Mouse (Mus musculus) kidney, embryonic 14.5 days (tissue): Measurements from ENCODE around the gene Klhl29. TPM values are rescaled to one million over a fixed set of nuclear protein-coding genes. Genes with fewer than 3 reads are reported as not detected.
A peak's percentile ranks its signal among the peaks of the same experiment; 100 is the strongest.

ENCODE experiments used
- ATAC-seq: fragments of 200-750 bp; cut with Nextera tagmentation; 2 replicates; pipeline ENCODE4 v1.8.0; 2017; ENCODE audit warnings: moderate number of reproducible peaks, mild to moderate bottlenecking, moderate TSS enrichment, moderate library complexity; ENCODE audit not compliant: low FRiP score, low TSS enrichment
- H3K27ac ChIP-seq: fragments of 300-500 bp; sonication (generic); 2 replicates; pipeline ENCODE4 v1.5.1; 2014; ENCODE audit warnings: low read depth, mild to moderate bottlenecking, low read length, moderate library complexity, mixed read lengths
- H3K27me3 ChIP-seq: fragments of 300-500 bp; sonication (generic); 2 replicates; pipeline ENCODE4 v1.6.1; 2014; ENCODE audit warnings: mild to moderate bottlenecking, low read length; ENCODE audit not compliant: control insufficient read depth, insufficient read depth
- H3K36me3 ChIP-seq: fragments of 300-500 bp; sonication (generic); 2 replicates; pipeline ENCODE4 v1.6.1; 2014; ENCODE audit warnings: low read length, mixed read lengths; ENCODE audit not compliant: control insufficient read depth, insufficient read depth
- H3K4me1 ChIP-seq: fragments of 300-500 bp; sonication (generic); 2 replicates; pipeline ENCODE4 v1.6.1; 2014; ENCODE audit warnings: low read length, mixed read lengths; ENCODE audit not compliant: control insufficient read depth, insufficient read depth
- H3K4me2 ChIP-seq: fragments of 300-500 bp; sonication (generic); replicated peaks from 2 replicates; pipeline ENCODE4 v1.6.1; 2014; ENCODE audit warnings: low read depth, mild to moderate bottlenecking, low read length
- H3K4me3 ChIP-seq: fragments of 300-500 bp; sonication (generic); 2 replicates; pipeline ENCODE4 v1.5.1; 2014; ENCODE audit warnings: mild to moderate bottlenecking, low read length
- H3K9ac ChIP-seq: fragments of 300-500 bp; sonication (generic); 2 replicates; pipeline ENCODE4 v1.6.1; 2014; ENCODE audit warnings: low read depth, mild to moderate bottlenecking, low read length, moderate library complexity
- H3K9me3 ChIP-seq: fragments of 300-500 bp; sonication (generic); 2 replicates; pipeline ENCODE4 v1.6.1; 2016; ENCODE audit warnings: low read length; ENCODE audit not compliant: control insufficient read depth
- WGBS: fragments of 180-500 bp; shearing (Covaris S2); extraction: QIAGEN DNeasy Blood & Tissue Kit; methylation state at CpG from one replicate; pipeline ENCODE4 v1.1.7; 2014; 5-methylcytosine and 5-hydroxymethylcytosine counted together
- polyA plus RNA-seq: library from polyadenylated mRNA; unstranded; fragments of >200 nt; fragmentation: Nextera tagmentation; extraction: Ambion mirVana; gene quantifications from 2 replicates; pipeline ENCODE4 v1.2.1, GENCODE M21; 2014

Gene Klhl29
- polyA plus RNA-seq, 1 experiment from 2014 or later: 1.4 TPM

GRCm38 (mm10) chr12:5237078-5237477 is 138.4 kb downstream of the Klhl29 start:
- 61% methylated on average over 5 of the region's 5 CpGs for WGBS

GRCm38 (mm10) chr12:5235596-5235995 is 139.9 kb downstream of the Klhl29 start:
- Histone ChIP-seq H3K4me1 (0 out of 2 replicates have a peak, but pooled peaks cover 7% of the 10 kb centered on the region), H3K9ac (no peak overlapping the region), H3K4me2 (no peak overlapping the region), H3K27me3 (no peaks in the 10 kb centered on the region), H3K36me3 (no peaks in the 10 kb centered on the region), H3K4me3 (no peak overlapping the region), H3K9me3 (no peaks in the 10 kb centered on the region), H3K27ac (no peak overlapping the region)
- ATAC-seq: no peak
- WGBS: 89% methylated on average over 12 of the region's 12 CpGs

More at GRCm38 (mm10) chr12:5237078-5237477, 138.4 kb downstream of the Klhl29 start:
- H3K27me3 ChIP-seq: no peaks in the 10 kb centered on the region
- no peak overlapping the region for H3K4me3 ChIP-seq
- H3K9me3 ChIP-seq: no peaks in the 10 kb centered on the region
- H3K36me3 ChIP-seq: no peaks in the 10 kb centered on the region
- 0 out of 2 replicates have a peak, but pooled peaks cover 7% of the 10 kb centered on the region for H3K4me1 ChIP-seq
- no peak overlapping the region for H3K4me2 ChIP-seq
- no peak overlapping the region for H3K27ac ChIP-seq
- ATAC-seq: peak; percentile 29; the same call in 1 of the 2 replicates
- H3K9ac ChIP-seq: no peak overlapping the region

- Histone ChIP-seq H3K4me3 (no peak overlapping the region), H3K9ac (no peak overlapping the region), H3K9me3 (no peaks in the 10 kb centered on the region), H3K27ac (no peak overlapping the region), H3K4me1 (no peaks in the 10 kb centered on the region), H3K27me3 (no peaks in the 10 kb centered on the region), H3K36me3 (no peaks in the 10 kb centered on the region), H3K4me2 (no peak overlapping the region)
- no peak for ATAC-seq
- WGBS: 88% methylated on average over 5 of the region's 5 CpGs
Measured at GRCm38 (mm10) chr12:5230504-5230903, 145.0 kb downstream of the Klhl29 start.

GRCm38 (mm10) chr12:5226676-5227654 is 148.5 kb downstream of the Klhl29 start:
- Histone ChIP-seq H3K9me3 (no peaks in the 10 kb centered on the region), H3K36me3 (no peaks in the 10 kb centered on the region), H3K4me2 (no peak overlapping the region), H3K4me3 (no peak overlapping the region), H3K4me1 (no peaks in the 10 kb centered on the region), H3K27me3 (no peaks in the 10 kb centered on the region), H3K27ac (no peak overlapping the region), H3K9ac (no peak overlapping the region)
- 68% methylated on average over 14 of the region's 14 CpGs for WGBS
- no peak for ATAC-seq

- no peak for ATAC-seq
- H3K4me2 ChIP-seq: no peak overlapping the region
- 55% methylated on average over 1 of the region's 1 CpGs for WGBS
- no peaks in the 10 kb centered on the region for H3K27me3 ChIP-seq
- H3K4me1 ChIP-seq: no peaks in the 10 kb centered on the region
- H3K9me3 ChIP-seq: no peaks in the 10 kb centered on the region
- H3K9ac ChIP-seq: no peak overlapping the region
- no peak overlapping the region for H3K4me3 ChIP-seq
- H3K27ac ChIP-seq: no peak overlapping the region
- no peaks in the 10 kb centered on the region for H3K36me3 ChIP-seq
Measured at GRCm38 (mm10) chr12:5223595-5223994, 151.9 kb downstream of the Klhl29 start.

GRCm38 (mm10) chr12:5222439-5223202 is 152.9 kb downstream of the Klhl29 start:
- Histone ChIP-seq H3K36me3 (no peaks in the 10 kb centered on the region), H3K9me3 (no peaks in the 10 kb centered on the region), H3K4me3 (no peak overlapping the region), H3K27me3 (no peaks in the 10 kb centered on the region), H3K9ac (no peak overlapping the region), H3K4me1 (no peaks in the 10 kb centered on the region), H3K27ac (no peak overlapping the region), H3K4me2 (no peak overlapping the region)
- 94% methylated on average over 8 of the region's 8 CpGs for WGBS
- no peak for ATAC-seq

GRCm38 (mm10) chr12:5219913-5220575 is 155.4 kb downstream of the Klhl29 start:
- H3K27ac ChIP-seq: no peak overlapping the region
- H3K27me3 ChIP-seq: no peaks in the 10 kb centered on the region
- no peaks in the 10 kb centered on the region for H3K36me3 ChIP-seq
- no peaks in the 10 kb centered on the region for H3K9me3 ChIP-seq
- no peak overlapping the region for H3K9ac ChIP-seq
- 68% methylated on average over 14 of the region's 14 CpGs for WGBS
- H3K4me2 ChIP-seq: no peak overlapping the region
- no peak overlapping the region for H3K4me3 ChIP-seq
- H3K4me1 ChIP-seq: no peaks in the 10 kb centered on the region
- ATAC-seq: no peak

- no peaks in the 10 kb centered on the region for H3K9me3 ChIP-seq
- H3K4me2 ChIP-seq: no peak overlapping the region
- WGBS: 60% methylated on average over 15 of the region's 15 CpGs
- no peaks in the 10 kb centered on the region for H3K36me3 ChIP-seq
- H3K4me1 ChIP-seq: peaks cover 8% of the 10 kb centered on the region; the same call in 1 of the 2 replicates
- no peak overlapping the region for H3K27ac ChIP-seq
- no peak overlapping the region for H3K9ac ChIP-seq
- no peak for ATAC-seq
- no peaks in the 10 kb centered on the region for H3K27me3 ChIP-seq
- no peak overlapping the region for H3K4me3 ChIP-seq
Measured at GRCm38 (mm10) chr12:5215836-5216747, 159.4 kb downstream of the Klhl29 start.
